Mouse (Mus musculus) testis, postnatal 14 days (tissue): ENCODE measurements around the gene Lmna.
A peak's percentile ranks its signal among the peaks of the same experiment; 100 is the strongest.

ENCODE experiments used
- DNase-seq: peaks from one replicate; pipeline ENCODE4 v3.0.0; 2021; ENCODE audit warnings: low spot score

The Lmna gene

DNA sequence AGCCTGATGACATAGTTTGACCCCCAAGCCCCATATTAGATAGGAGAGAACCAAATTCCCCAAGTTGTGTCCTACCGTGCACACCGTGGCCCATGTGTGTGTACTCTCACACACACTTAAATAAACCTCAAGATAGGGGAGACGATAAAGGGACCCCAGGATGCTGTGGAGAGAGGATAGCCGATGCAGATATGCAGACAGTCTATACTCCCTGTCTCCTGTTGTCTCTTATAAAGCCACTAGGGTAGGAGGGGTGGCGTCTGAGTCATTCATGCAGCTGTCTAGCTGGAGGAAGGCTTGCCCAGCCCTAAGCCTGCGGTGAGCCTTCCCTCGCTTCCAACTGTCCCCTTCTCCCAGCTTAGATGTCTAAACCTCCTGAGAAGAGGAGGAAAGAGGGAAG is 9.7 kb downstream of the Lmna start:
- DNase-seq = no peak

GRCm38 (mm10) chr3:88499580-88499979 is 10.2 kb downstream of the Lmna start:
- no peak for DNase-seq

- no peak for DNase-seq
Observed at GRCm38 (mm10) chr3:88495741-88496415, 13.9 kb downstream of the Lmna start.

- DNase-seq = no peak
Observed at GRCm38 (mm10) chr3:88494836-88495628, 14.7 kb downstream of the Lmna start.

GRCm38 (mm10) chr3:88493706-88494582 is 15.8 kb downstream of the Lmna start:
- DNase-seq = no peak

- DNase-seq = no peak
Observed at GRCm38 (mm10) chr3:88487396-88487795, 22.4 kb downstream of the Lmna start.

DNA sequence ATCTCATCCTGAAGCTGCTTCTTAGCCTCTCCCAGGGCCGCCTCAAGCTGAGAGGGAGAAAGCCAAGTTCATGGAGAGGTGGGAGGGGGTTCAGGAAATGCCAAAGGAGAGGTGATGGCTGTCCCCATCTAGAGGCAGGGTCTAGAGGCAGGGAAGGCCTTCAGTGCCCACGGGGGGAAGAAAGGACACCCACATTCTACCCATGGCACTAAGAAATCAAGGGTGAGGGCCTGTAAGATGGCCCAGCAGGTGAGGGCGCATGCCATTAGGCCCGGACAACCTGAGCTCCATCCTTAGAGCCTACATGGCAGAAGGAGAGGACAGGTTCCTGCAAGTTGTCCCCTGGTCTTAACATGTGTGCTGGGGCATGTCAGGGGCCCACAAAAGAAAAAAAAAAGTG is 22.9 kb downstream of the Lmna start:
- DNase-seq = no peak

DNA sequence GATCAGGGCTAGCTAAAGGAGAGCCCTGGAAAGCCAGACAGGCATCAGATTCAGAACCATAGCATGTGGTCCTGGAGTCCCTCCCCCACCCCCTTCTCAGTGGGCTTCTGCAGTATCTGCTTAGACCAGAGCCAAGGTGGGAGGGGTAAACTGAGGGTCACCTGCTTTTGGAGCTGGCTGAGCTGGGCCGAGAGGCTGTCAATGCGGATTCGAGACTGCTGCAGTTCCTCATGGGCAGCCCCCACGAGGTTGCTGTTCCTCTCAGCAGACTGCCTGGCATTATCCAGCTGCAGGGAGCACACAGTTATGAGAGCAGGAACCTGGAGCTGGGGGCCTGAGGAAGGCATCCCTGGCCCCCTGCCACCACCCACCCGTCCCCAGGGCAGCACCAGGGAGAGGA is 23.7 kb downstream of the Lmna start:
- DNase-seq = no peak

- no peak for DNase-seq
Observed at GRCm38 (mm10) chr3:88484597-88485316, 25.0 kb downstream of the Lmna start.

- DNase-seq = peak; percentile 73
Observed at GRCm38 (mm10) chr3:88483621-88484020, 26.1 kb downstream of the Lmna start.

- DNase-seq = no peak
Observed at GRCm38 (mm10) chr3:88483141-88483540, 26.6 kb downstream of the Lmna start.

- no peak for DNase-seq
Observed at GRCm38 (mm10) chr3:88482336-88482735, 27.4 kb downstream of the Lmna start.

- no peak for DNase-seq
Observed at GRCm38 (mm10) chr3:88481372-88482040, 28.2 kb downstream of the Lmna start.

DNA sequence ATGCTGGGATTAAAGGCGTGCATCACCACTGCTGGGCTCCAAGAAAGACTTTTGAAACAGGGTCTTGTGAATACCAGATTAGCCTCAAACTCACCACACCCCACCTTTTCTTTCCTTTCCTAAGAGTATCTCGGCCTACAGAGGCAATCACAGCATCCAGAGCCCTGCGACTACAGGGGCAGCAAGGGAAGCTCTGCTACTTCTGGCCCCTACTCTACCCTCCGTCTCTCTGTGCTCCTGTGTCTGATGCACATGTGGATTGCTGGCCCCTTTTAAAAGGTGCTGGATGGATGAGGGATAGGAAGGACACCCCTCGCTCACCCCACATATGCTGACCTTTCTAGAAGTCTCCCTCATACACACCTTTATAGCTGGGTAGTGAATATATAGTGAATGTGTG is 29.1 kb downstream of the Lmna start:
- DNase-seq = no peak

GRCm38 (mm10) chr3:88479828-88480227 is 29.9 kb downstream of the Lmna start:
- no peak for DNase-seq

DNA sequence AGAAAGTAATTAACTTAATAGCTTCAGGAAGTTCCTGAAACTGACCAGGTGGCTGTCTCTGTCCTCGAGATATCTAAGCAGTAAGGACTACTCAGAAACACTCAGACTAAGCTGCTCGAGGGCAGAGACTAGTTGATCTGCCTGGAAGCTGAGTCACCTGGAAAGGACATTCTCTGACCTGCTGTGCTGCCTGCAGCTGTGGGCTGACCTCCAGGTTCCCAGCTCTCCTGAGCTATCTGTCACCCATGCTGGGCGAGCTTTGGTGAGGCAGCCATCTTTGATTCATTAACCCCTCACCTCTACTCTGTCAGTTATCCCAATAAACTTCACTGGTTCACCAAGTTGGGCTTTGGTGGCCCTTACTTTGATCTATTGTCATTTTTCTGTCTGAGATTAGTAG is 30.6 kb downstream of the Lmna start:
- DNase-seq = no peak

DNA sequence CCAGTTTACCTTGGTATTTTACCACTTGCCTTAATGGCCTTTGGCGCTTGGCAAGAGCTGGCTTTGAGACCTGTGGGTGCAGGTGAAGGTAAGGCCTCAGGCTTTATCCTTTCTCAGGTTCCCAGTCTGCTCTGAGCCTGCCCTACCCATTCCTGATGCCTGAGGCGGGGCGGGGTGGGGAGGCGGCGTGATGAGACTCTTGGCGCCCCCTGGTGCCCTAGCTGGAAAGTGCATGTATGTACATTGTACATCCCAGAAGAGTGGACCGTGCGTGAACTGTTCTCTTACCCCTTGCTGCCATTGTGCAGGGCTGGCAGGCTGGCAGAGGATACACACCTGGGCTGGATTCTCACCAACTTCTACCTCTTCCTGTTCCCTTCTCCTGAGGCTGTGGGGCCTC is 32.0 kb downstream of the Lmna start:
- peak; percentile 77 for DNase-seq

DNA sequence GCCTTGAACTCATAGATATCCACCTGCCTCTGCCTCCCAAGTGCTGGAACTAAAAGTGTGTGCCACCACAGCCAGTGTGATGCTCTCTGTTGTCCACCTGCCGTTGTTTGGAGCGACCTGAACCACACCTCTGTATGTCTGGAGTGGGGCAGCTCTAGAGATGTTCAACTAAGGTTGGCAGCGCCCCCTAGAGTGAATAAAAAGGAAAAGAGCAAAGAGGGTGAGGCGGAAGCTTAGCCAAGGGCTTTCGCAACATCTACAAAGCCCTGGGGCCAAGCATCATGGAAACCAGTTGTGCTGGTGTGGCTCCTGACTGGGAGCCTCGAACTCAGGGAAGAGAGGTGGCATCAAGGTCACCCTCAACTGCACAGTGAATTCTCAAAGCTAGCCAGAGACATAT is 33.4 kb downstream of the Lmna start:
- DNase-seq = no peak

DNA sequence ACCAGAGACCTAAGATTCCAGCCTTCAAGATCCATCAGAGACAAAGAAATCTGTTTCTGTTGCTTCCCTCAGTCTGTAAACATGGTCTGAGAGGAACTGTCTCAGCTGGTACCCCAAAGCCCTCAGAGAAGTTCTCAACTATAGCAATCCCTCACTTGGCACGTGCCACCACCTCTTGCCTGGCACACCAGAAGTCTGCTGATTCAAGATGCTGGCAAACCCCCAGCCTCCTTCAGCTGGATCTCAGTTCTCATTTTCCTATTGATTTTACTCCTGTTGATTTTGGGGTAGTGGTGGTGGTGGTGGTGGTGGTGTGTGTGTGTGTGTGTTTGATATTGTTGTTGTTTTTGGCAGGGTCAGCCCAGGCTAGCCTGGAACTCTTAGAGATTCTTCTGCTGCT is 36.2 kb downstream of the Lmna start:
- DNase-seq = no peak

- no peak for DNase-seq
Observed at GRCm38 (mm10) chr3:88473020-88473419, 36.7 kb downstream of the Lmna start.

DNA sequence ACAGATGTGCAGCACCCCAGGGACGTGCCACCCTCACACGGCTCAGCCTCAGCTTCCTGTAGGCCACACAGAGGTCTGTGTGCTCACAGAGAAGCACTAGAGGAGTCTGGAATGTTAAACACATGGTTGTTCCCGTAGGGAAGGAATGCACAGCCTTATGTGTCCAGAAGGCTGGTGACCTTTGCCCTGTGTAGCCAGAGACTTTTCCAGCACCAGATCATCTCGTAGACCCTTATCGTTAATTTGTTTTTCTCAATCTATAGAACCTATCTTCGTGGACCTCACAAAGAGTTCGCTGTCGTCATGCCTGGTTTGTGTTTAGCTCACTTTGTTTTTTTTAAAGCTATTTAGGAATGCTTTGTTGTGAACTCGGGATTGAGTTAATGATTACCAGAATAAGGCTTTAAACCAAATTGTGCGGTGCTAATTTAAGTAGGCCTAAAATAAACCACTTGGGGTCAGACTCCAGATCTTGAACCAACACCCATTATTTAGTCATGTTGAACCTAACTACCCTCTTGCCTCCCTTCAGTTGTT is 38.7 kb downstream of the Lmna start:
- no peak for DNase-seq
